Mouse (Mus musculus) hindbrain, postnatal 0 days (tissue): Measurements from ENCODE around the gene Sh3pxd2a. TPM values are rescaled to one million over a fixed set of nuclear protein-coding genes. Genes with fewer than 3 reads are reported as not detected.
A peak's percentile ranks its signal among the peaks of the same experiment; 100 is the strongest.

Source experiments
- ATAC-seq: fragments of 200-750 bp; cut with Nextera tagmentation; 2 replicates; pipeline ENCODE4 v1.8.0; 2017; ENCODE audit warnings: mild to moderate bottlenecking, moderate TSS enrichment, moderate library complexity
- DNase-seq: peaks from one replicate; pipeline ENCODE4 v3.0.0-alpha.2; 2015; ENCODE audit warnings: low spot score
- H3K27ac ChIP-seq: fragments of 300-500 bp; sonication (generic); 2 replicates; pipeline ENCODE4 v1.5.1; 2014; ENCODE audit warnings: mild to moderate bottlenecking
- H3K27me3 ChIP-seq: fragments of 300-500 bp; sonication (generic); 2 replicates; pipeline ENCODE4 v1.6.1; 2014; ENCODE audit warnings: low read length, mixed read lengths; ENCODE audit not compliant: insufficient read depth
- H3K36me3 ChIP-seq: fragments of 300-500 bp; sonication (generic); 2 replicates; pipeline ENCODE4 v1.6.1; 2014; ENCODE audit warnings: low read length, mixed read lengths; ENCODE audit not compliant: insufficient read depth
- H3K4me1 ChIP-seq: fragments of 300-500 bp; sonication (generic); 2 replicates; pipeline ENCODE4 v1.6.1; 2014; ENCODE audit warnings: antibody characterized with exemption, low read length, mixed read lengths; ENCODE audit not compliant: insufficient read depth
- H3K4me2 ChIP-seq: fragments of 300-500 bp; sonication (generic); 2 replicates; pipeline ENCODE4 v1.6.1; 2014; ENCODE audit warnings: low read depth, mild to moderate bottlenecking, low read length, moderate library complexity, mixed read lengths
- H3K4me3 ChIP-seq: fragments of 300-500 bp; sonication (generic); 2 replicates; pipeline ENCODE4 v1.5.1; 2014; ENCODE audit warnings: low read length
- H3K9ac ChIP-seq: fragments of 300-500 bp; sonication (generic); replicated peaks from 2 replicates; pipeline ENCODE4 v1.6.1; 2014; ENCODE audit warnings: mild to moderate bottlenecking, low read length, moderate library complexity, mixed read lengths
- H3K9me3 ChIP-seq: fragments of 300-500 bp; sonication (generic); 2 replicates; pipeline ENCODE4 v1.6.1; 2016; ENCODE audit warnings: low read length, mixed read lengths
- CTCF ChIP-seq: IDR thresholded peaks from 2 replicates; pipeline ENCODE4 v1.5.1; 2016; ENCODE audit warnings: antibody characterized with exemption, control low read depth, low read depth
- WGBS: fragments of 180-500 bp; shearing (Covaris S2); extraction: QIAGEN DNeasy Blood & Tissue Kit; methylation state at CpG from one replicate; pipeline ENCODE4 v1.1.7; 2014; 5-methylcytosine and 5-hydroxymethylcytosine counted together
- polyA plus RNA-seq: library from polyadenylated mRNA; unstranded; fragments of >200 nt; fragmentation: Nextera tagmentation; extraction: Ambion mirVana; gene quantifications from 2 replicates; pipeline ENCODE4 v1.2.1, GENCODE M21; 2015
- total RNA-seq: library from RNA; depleted of rRNA; stranded (reverse); fragments of >200 nt; gene quantifications from 2 replicates; pipeline ENCODE4 v1.2.3, GENCODE M21; 2014

Gene Sh3pxd2a
- total and polyA plus RNA-seq, 2 experiments from 2014 or later: 1.8 to 25.5 TPM

DNA sequence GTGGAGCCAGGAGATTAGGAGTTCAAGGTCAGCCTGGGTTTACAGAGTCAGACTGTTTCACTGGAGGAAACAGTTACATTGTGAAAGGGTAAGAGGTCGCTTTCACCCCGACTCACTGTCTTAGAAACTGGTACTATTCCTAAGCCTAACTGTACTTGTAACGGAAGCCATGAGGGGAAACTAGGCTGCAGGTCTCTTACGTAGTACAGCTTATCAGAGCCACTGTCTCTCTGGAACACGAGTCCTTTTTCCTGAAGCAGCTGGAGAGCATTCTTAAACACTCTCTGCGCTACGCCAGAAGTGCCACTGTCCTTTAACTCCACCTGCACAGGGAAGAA lies 45.9 kb upstream of the Sh3pxd2a start:
- Histone ChIP-seq H3K9me3 (no peaks in the 10 kb centered on the region), H3K4me3 (no peak overlapping the region), H3K9ac (no peak overlapping the region), H3K36me3 (no peaks in the 10 kb centered on the region), H3K4me2 (0 out of 2 replicates have a peak overlapping the region, but pooled peaks have one; percentile 2), H3K27ac (peak overlapping the region; percentile 51; the same call in 1 of the 2 replicates), H3K4me1 (0 out of 2 replicates have a peak, but pooled peaks cover 9% of the 10 kb centered on the region), H3K27me3 (no peaks in the 10 kb centered on the region)
- 77% methylated on average over 7 of the region's 7 CpGs for WGBS
- DNase-seq (no peak), ATAC-seq (no peak)
- TF ChIP-seq CTCF: no peak

DNA sequence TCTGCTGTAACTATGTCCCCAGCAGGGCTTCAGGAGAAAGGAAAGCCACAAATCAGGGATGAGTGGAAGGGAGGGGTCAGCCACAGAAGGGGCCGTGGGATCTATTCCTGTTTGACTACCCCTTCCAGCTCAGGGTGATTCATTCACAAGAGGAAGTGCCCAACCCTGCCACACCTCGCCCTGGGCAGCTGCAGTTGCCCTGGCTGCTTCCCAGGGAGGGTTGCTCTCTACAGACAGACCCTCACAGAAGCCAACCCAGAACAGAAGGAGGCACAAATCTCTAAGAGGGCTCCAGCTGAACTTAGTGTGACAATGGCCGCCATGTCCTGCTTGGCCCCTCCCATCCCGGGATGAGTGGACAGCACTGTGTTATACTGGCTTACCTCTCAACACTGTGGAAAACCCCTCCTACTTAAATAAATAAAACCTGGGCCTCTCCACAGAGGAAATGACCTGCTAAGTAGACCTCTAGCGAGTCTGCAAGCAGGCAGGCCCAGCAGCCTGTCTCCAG lies 44.6 kb upstream of the Sh3pxd2a start:
- WGBS: 74% methylated on average over 5 of the region's 5 CpGs
- no peak overlapping the region for H3K9ac ChIP-seq
- no peak for ATAC-seq
- H3K36me3 ChIP-seq: no peaks in the 10 kb centered on the region
- H3K4me3 ChIP-seq: no peak overlapping the region
- no peaks in the 10 kb centered on the region for H3K9me3 ChIP-seq
- H3K27me3 ChIP-seq: no peaks in the 10 kb centered on the region
- H3K27ac ChIP-seq: no peak overlapping the region
- DNase-seq: no peak
- H3K4me1 ChIP-seq: 0 out of 2 replicates have a peak, but pooled peaks cover 9% of the 10 kb centered on the region
- no peak for TF ChIP-seq CTCF
- no peak overlapping the region for H3K4me2 ChIP-seq

DNA sequence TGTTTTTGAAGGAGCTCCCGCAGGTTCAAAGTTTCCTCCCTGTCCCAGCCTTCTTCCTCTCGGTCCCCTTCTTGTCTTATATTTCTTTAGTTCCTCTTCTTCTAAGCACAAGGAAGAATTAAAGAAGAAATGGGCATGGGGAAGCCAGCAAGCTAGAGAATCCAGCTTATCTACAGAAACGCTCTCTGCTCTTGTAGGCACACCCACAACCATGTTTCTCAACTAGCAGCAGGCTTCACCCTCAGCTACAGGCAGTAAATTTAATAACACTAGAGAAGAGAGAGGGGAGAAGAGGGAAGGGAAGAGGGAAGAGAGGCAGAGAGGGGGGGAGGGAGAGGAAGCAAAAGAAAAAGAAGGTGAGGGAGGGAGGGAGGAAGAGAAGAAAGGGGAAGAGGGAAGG lies 44.0 kb upstream of the Sh3pxd2a start:
- no peak overlapping the region for H3K4me3 ChIP-seq
- no peaks in the 10 kb centered on the region for H3K27me3 ChIP-seq
- 0 out of 2 replicates have a peak, but pooled peaks cover 9% of the 10 kb centered on the region for H3K4me1 ChIP-seq
- 77% methylated on average over 3 of the region's 3 CpGs for WGBS
- H3K36me3 ChIP-seq: no peaks in the 10 kb centered on the region
- no peaks in the 10 kb centered on the region for H3K9me3 ChIP-seq
- no peak for DNase-seq
- TF ChIP-seq CTCF: no peak
- no peak for ATAC-seq
- H3K4me2 ChIP-seq: no peak overlapping the region
- no peak overlapping the region for H3K9ac ChIP-seq
- no peak overlapping the region for H3K27ac ChIP-seq

DNA sequence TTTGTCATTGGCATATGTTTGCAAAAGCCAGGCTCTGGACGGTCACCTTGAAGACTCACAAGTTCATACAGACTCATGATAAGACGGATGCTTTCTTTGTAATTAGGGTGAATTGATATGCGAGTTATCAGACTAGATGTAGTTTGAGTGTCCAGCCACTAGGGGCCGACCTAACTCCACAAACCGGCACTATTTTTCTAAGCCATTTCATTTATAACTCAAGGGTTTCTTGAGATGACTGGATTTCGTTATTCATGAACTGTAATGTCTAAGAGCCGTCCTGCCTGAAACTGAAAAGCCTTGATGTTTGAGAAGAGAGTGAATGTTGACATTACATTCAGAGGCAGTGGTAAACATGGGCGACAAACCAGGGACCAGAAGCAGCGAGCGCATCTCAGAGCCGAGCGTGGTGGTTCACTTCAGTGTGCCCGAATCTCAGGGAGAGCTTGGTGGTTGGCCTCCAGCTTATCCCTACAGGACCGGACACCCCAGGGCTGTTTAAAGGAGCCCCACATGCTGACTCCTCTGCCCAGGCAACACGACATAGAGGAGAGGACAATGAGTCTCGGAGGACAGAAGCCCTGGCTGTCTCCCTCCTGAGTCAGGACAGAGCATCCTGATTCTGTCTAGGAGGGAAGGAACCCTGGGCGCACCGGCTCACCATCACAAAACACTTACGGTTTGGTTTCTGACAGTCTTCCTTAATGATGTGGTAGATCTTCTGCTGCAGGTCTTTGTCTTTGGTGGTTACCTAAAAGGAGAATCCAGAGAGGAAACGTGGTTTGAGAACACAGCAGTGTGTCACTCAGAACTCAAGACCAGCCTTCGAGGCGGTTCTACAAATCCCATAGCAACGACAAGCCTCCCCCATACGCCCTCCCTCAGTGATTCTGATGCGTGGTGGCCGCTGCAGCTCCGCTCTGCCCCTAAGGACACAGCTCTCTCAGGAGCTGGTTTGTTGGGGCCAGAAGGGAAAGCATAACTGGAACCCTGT lies 43.2 kb upstream of the Sh3pxd2a start:
- no peak overlapping the region for H3K4me3 ChIP-seq
- H3K36me3 ChIP-seq: no peaks in the 10 kb centered on the region
- no peaks in the 10 kb centered on the region for H3K27me3 ChIP-seq
- no peak overlapping the region for H3K9ac ChIP-seq
- H3K4me1 ChIP-seq: 0 out of 2 replicates have a peak, but pooled peaks cover 9% of the 10 kb centered on the region
- TF ChIP-seq CTCF: peak; percentile 93
- H3K27ac ChIP-seq: no peak overlapping the region
- H3K9me3 ChIP-seq: no peaks in the 10 kb centered on the region
- no peak overlapping the region for H3K4me2 ChIP-seq
- DNase-seq: peak; percentile 79
- ATAC-seq: no peak
- WGBS: 45% methylated on average over 27 of the region's 27 CpGs

DNA sequence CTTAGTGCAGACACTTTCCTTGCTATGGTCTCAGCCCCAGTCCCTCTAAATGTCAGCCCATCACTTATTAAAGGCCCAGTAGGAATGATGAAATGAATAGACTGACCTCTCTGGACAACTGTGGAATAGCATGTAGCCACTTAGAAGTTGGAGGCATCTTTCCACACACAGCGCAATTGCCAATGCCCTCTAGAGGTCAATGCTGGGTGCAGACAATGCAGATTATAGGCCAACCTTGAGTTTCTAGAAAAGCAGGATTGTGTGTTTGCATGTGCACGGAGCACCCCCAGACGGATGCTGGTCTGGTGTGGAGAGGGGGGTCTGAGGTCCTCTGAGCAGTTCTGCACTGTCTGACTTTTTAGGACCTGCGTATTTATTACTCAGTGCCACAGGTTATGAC lies 39.4 kb upstream of the Sh3pxd2a start:
- Histone ChIP-seq H3K9ac (no peak overlapping the region), H3K4me1 (no peaks in the 10 kb centered on the region), H3K36me3 (no peaks in the 10 kb centered on the region), H3K4me2 (no peak overlapping the region), H3K27me3 (no peaks in the 10 kb centered on the region), H3K9me3 (no peaks in the 10 kb centered on the region), H3K27ac (no peak overlapping the region), H3K4me3 (no peak overlapping the region)
- DNase-seq (peak; percentile 76), ATAC-seq (peak; percentile 28)
- peak; percentile 88 for TF ChIP-seq CTCF
- 70% methylated on average over 4 of the region's 4 CpGs for WGBS

DNA sequence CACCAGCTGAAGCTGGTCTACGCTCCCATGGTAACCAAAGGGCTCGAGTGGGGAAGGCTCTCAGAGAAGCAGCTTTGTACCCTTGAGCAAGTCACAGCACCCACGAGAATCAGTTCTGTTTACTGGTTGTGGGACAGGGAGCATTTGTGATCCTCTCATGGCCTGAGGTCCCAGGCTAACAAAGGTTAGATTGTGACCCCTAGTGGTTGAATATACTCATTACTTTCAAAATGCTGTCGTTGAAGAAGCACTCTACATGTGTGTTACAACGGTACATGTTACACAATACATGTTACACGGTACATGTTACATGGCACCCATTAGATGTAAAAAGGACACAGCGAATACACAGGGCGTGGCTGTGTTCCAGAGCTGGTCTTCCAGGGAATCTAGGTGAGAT lies 38.4 kb upstream of the Sh3pxd2a start:
- Histone ChIP-seq H3K36me3 (no peaks in the 10 kb centered on the region), H3K9me3 (no peaks in the 10 kb centered on the region), H3K27me3 (no peaks in the 10 kb centered on the region), H3K27ac (no peak overlapping the region), H3K4me1 (0 out of 2 replicates have a peak, but pooled peaks cover 2% of the 10 kb centered on the region), H3K4me3 (no peak overlapping the region), H3K4me2 (no peak overlapping the region), H3K9ac (no peak overlapping the region)
- peak; percentile 73 for TF ChIP-seq CTCF
- DNase-seq (peak; percentile 64), ATAC-seq (no peak)
- WGBS: 75% methylated on average over 8 of the region's 8 CpGs
